Mouse (Mus musculus): ENCODE results near the gene Tecta.

- no peak for TF ChIP-seq ZC3H11A (IDR thresholded peaks at IDR 0.05; ENCODE audit: borderline replicate concordance, low read depth, low read length)
- no peak for TF ChIP-seq MAFK (IDR thresholded peaks at IDR 0.05; ENCODE audit: insufficient read depth, low read depth, low read length)
- no peak for TF ChIP-seq HCFC1 (IDR thresholded peaks at IDR 0.05; ENCODE audit: borderline replicate concordance, insufficient read depth, low read length)
- TF ChIP-seq CHD2 (IDR thresholded peaks at IDR 0.05; ENCODE audit: low read depth, low read length) = no peak
Measured at GRCm38 (mm10) chr9:42324640-42325394, 74.9 kb downstream of the Tecta start.
